ENCODE assay signal across 9 mouse cellular contexts in genomic region chr5:123603496-123603895, GRCm38 (mm10). TPM values are rescaled to one million over a fixed set of nuclear protein-coding genes. Genes with fewer than 3 reads are reported as not detected.
A peak's percentile ranks its signal among the peaks of the same experiment; 100 is the strongest.
DNase-seq lines count a peak whose midpoint lies in the region; ATAC-seq lines count a peak whose summit lies in the region.
"Had no signal": no experiment of that assay in that cellular context is flagged by ENCODE, and none has a peak within 500 bp of the region (broad histone marks: within the 10 kb centered on the region; RNA-seq: fewer than 3 reads in every experiment).

No protein-coding gene starts in this region.

- no peaks in the 10 kb centered on the region for H3K27me3 ChIP-seq in midbrain, embryonic 11.5 days (ENCODE audit: control insufficient read depth, insufficient read depth, low read length)
- no peaks in the 10 kb centered on the region for H3K27me3 ChIP-seq in midbrain, embryonic 10.5 days (ENCODE audit: low read depth, poor library complexity, severe bottlenecking)
- no peaks in the 10 kb centered on the region for H3K27me3 ChIP-seq in midbrain, embryonic 16.5 days (ENCODE audit: control insufficient read depth, insufficient read depth, low read depth, low read length)
- H3K27me3 ChIP-seq: embryonic facial prominence, embryonic 12.5 days had no signal

- peak; percentile 21 for DNase-seq in embryo, embryonic 10 days (ENCODE audit: low spot score)
- no peak for DNase-seq in embryo, embryonic 9.5 days (ENCODE audit: extremely low spot score)
- peak; percentile 83 for DNase-seq in midbrain, embryonic 11.5 days (ENCODE audit: low spot score, missing footprints)
- no peak for DNase-seq in midbrain, embryonic 10.5 days (ENCODE audit: low spot score)
- peak; percentile 20 for DNase-seq in heart, postnatal 4 days
- no peak for DNase-seq in Muller cell, postnatal 12 days (ENCODE audit: inconsistent ontology term)

- no peak overlapping the region for H3K9ac ChIP-seq in midbrain, embryonic 11.5 days (ENCODE audit: low read length)
- H3K9ac ChIP-seq in midbrain, embryonic 16.5 days (ENCODE audit: low read depth, low read length), result no peak overlapping the region
- H3K9ac ChIP-seq: embryonic facial prominence, embryonic 12.5 days had no signal

- no peaks in the 10 kb centered on the region for H3K9me3 ChIP-seq in midbrain, embryonic 11.5 days (ENCODE audit: control insufficient read depth, low read length)
- no peaks in the 10 kb centered on the region for H3K9me3 ChIP-seq in midbrain, embryonic 10.5 days (replicated peaks)
- no peaks in the 10 kb centered on the region for H3K9me3 ChIP-seq in midbrain, embryonic 16.5 days (replicated peaks; ENCODE audit: control insufficient read depth, low read length, poor library complexity, severe bottlenecking)
- H3K9me3 ChIP-seq: embryonic facial prominence, embryonic 12.5 days had no signal

- WGBS in midbrain, embryonic 11.5 days, result 51% methylated on average over 11 of the region's 11 CpGs
- 61% methylated on average over 11 of the region's 11 CpGs for WGBS in midbrain, embryonic 10.5 days
- 32% methylated on average over 11 of the region's 11 CpGs for WGBS in midbrain, embryonic 16.5 days

- H3K4me1 ChIP-seq in midbrain, embryonic 11.5 days (ENCODE audit: control insufficient read depth, insufficient read depth, low read length), result no peaks in the 10 kb centered on the region
- H3K4me1 ChIP-seq in midbrain, embryonic 10.5 days, result peaks cover 8% of the 10 kb centered on the region
- peaks cover 3% of the 10 kb centered on the region; the same call in 1 of the 2 replicates for H3K4me1 ChIP-seq in midbrain, embryonic 16.5 days (ENCODE audit: control insufficient read depth, insufficient read depth, low read length)
- H3K4me1 ChIP-seq: embryonic facial prominence, embryonic 12.5 days had no signal

- no peak overlapping the region for H3K4me2 ChIP-seq in midbrain, embryonic 11.5 days
- peak overlapping the region; percentile 39 for H3K4me2 ChIP-seq in midbrain, embryonic 16.5 days (ENCODE audit: low read length)
- H3K4me2 ChIP-seq: embryonic facial prominence, embryonic 12.5 days had no signal

- no peak overlapping the region for H3K27ac ChIP-seq in midbrain, embryonic 11.5 days (ENCODE audit: low read depth, low read length)
- H3K27ac ChIP-seq in midbrain, embryonic 10.5 days (replicated peaks), result no peak overlapping the region
- H3K27ac ChIP-seq in midbrain, embryonic 16.5 days (ENCODE audit: low read length), result peak overlapping the region; percentile 60; the same call in 1 of the 2 replicates
- H3K27ac ChIP-seq: embryonic facial prominence, embryonic 12.5 days had no signal

- peaks cover 2% of the 10 kb centered on the region; the same call in 1 of the 2 replicates for H3K36me3 ChIP-seq in midbrain, embryonic 11.5 days (ENCODE audit: control insufficient read depth, insufficient read depth, low read length)
- peaks cover 77% of the 10 kb centered on the region for H3K36me3 ChIP-seq in midbrain, embryonic 10.5 days
- peaks cover 40% of the 10 kb centered on the region for H3K36me3 ChIP-seq in midbrain, embryonic 16.5 days (ENCODE audit: control insufficient read depth, insufficient read depth, low read length)

- ATAC-seq in midbrain, embryonic 11.5 days (ENCODE audit: low FRiP score), result no peak
- peak; percentile 72 for ATAC-seq in midbrain, embryonic 16.5 days
- ATAC-seq in granulocyte monocyte progenitor cell, adult 5-6 weeks (replicated peaks; ENCODE audit: poor library complexity, severe bottlenecking), result no peak

- H3K4me3 ChIP-seq in midbrain, embryonic 11.5 days (ENCODE audit: low read depth, low read length), result no peak overlapping the region
- H3K4me3 ChIP-seq in midbrain, embryonic 10.5 days, result no peak overlapping the region
- no peak overlapping the region for H3K4me3 ChIP-seq in midbrain, embryonic 16.5 days (ENCODE audit: low read depth, low read length)
- H3K4me3 ChIP-seq: embryonic facial prominence, embryonic 12.5 days had no signal

RNA-seq across cellular contexts. Expression of gene Vps33a, which starts 30.7 kb away (rescaled TPM):
- polyA plus RNA-seq in midbrain, embryonic 11.5 days (2014; fragmentation: Nextera tagmentation; extraction: Ambion mirVana), result 33.6 and 35.1 TPM in 2 replicates
- 30.4 and 34.1 TPM in 2 replicates for polyA plus RNA-seq in midbrain, embryonic 10.5 days (2016; fragmentation: Nextera tagmentation; extraction: Ambion mirVana)
- total RNA-seq in heart, postnatal 4 days (2021), result 10 to 100 TPM; 25.6 to 29.8 TPM
- 44.7 and 44.8 TPM in 2 replicates for polyA plus RNA-seq in midbrain, embryonic 16.5 days (2015; fragmentation: Nextera tagmentation; extraction: Ambion mirVana)
- total RNA-seq in granulocyte monocyte progenitor cell, adult 5-6 weeks (2014; fragmentation: Nextera tagmentation), result 23.1 and 39.0 TPM in 2 replicates
- 21.7 and 23.9 TPM in 2 replicates for total RNA-seq in granulocyte monocyte progenitor cell, adult 5-6 weeks (2017)

Comparison
In these comparisons a context has a peak if more than half of its experiments do, and no peak if none do; other contexts are left out.
1. DNase-seq: peak in embryo, embryonic 10 days (single experiment), midbrain, embryonic 11.5 days (single experiment) and heart, postnatal 4 days (single experiment); none in embryo, embryonic 9.5 days (single experiment), midbrain, embryonic 10.5 days (single experiment) and Muller cell, postnatal 12 days (single experiment).